Mouse (Mus musculus): ENCODE results near the gene Col4a3. TPM values are rescaled to one million over a fixed set of nuclear protein-coding genes. Genes with fewer than 3 reads are reported as not detected.

The Col4a3 gene
- polyA plus RNA-seq, 1 experiment from 2014 or later: 0.11 TPM

DNA sequence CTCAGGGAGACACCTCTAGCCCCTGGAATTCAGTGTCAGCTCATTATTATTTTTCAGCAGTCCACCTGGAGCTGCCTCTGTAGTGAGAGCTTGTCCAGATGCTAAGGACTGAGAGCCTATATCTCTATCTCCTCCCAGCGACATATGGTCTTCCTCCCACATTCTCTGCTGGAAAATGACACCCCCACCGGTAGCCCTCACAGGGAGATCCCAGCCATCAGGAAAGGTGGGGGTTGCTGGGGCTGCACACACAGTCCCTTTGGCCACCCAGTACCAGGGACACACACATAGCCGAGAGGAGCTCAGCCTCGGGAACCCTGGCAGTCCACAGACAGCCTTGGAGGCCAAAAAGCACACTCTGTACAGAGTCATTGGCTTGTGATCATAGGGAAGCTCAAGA is 26.5 kb upstream of the Col4a3 start:
- no peak overlapping the region for H3K9ac ChIP-seq (ENCODE audit: low read length)
- H3K4me3 ChIP-seq (ENCODE audit: low read depth, low read length): no peak overlapping the region
- H3K9me3 ChIP-seq (ENCODE audit: control insufficient read depth, low read length): no peaks in the 10 kb centered on the region
- ATAC-seq (ENCODE audit: insufficient read depth, low FRiP score, low TSS enrichment): no peak
- no peaks in the 10 kb centered on the region for H3K27me3 ChIP-seq (ENCODE audit: control insufficient read depth, insufficient read depth, low read length)
- no peak overlapping the region for H3K4me2 ChIP-seq (ENCODE audit: low read depth)
- no peaks in the 10 kb centered on the region for H3K36me3 ChIP-seq (ENCODE audit: control insufficient read depth, insufficient read depth, low read length)
- no peak for DNase-seq (ENCODE audit: low spot score)
- H3K27ac ChIP-seq (ENCODE audit: low read depth, low read length): no peak overlapping the region
- H3K4me1 ChIP-seq (ENCODE audit: control insufficient read depth, insufficient read depth, low read length): no peaks in the 10 kb centered on the region
- 69% methylated on average over 4 of the region's 4 CpGs for WGBS

DNA sequence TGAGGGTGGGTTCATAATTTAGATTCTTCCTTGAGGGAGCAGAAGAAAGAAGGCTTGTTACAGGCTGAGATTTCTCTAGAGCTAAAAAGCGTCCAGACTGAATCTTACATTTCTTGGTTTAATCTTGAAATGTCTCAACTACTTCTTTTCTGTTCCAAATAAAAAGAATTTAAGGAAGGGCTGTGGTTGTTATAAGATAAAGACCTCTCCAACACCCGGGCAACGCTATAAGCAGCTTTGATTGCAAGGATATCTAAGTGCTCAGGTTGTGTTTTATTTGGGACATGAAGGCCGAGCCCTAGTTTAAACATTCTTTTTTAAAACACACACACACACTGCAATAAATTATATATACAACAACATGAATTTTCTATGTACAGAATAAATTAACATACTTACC is 17.3 kb upstream of the Col4a3 start:
- DNase-seq (ENCODE audit: low spot score): no peak
- Histone ChIP-seq H3K4me2 (ENCODE audit: low read depth) (no peak overlapping the region), H3K4me3 (ENCODE audit: low read depth, low read length) (no peak overlapping the region), H3K9ac (ENCODE audit: low read length) (no peak overlapping the region), H3K9me3 (ENCODE audit: control insufficient read depth, low read length) (no peaks in the 10 kb centered on the region), H3K36me3 (ENCODE audit: control insufficient read depth, insufficient read depth, low read length) (no peaks in the 10 kb centered on the region), H3K27me3 (ENCODE audit: control insufficient read depth, insufficient read depth, low read length) (no peaks in the 10 kb centered on the region), H3K4me1 (ENCODE audit: control insufficient read depth, insufficient read depth, low read length) (no peaks in the 10 kb centered on the region), H3K27ac (ENCODE audit: low read depth, low read length) (no peak overlapping the region)
- WGBS: 88% methylated on average over 4 of the region's 4 CpGs
- ATAC-seq (ENCODE audit: insufficient read depth, low FRiP score, low TSS enrichment): no peak

DNA sequence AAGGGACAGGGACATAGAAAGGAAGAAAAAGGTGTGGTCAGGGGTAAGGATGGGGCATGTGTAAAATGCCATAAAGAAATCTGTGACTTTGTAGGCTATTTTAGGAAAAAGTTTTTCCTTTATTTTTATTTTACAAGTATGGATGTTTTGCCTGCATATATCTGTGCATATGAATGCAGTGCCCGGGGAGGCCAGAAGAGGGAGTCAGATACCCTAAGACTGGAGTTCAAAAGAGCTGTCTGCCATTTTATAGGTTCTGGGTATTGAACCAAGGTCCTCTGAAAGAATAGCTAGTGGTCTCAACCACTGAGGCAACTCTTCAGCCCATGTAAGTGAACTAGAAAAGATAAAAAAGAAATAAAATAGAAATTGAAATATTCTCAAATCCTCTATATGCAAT is 15.0 kb upstream of the Col4a3 start:
- Histone ChIP-seq H3K4me3 (ENCODE audit: low read depth, low read length) (no peak overlapping the region), H3K4me1 (ENCODE audit: control insufficient read depth, insufficient read depth, low read length) (no peaks in the 10 kb centered on the region), H3K27me3 (ENCODE audit: control insufficient read depth, insufficient read depth, low read length) (no peaks in the 10 kb centered on the region), H3K9ac (ENCODE audit: low read length) (no peak overlapping the region), H3K4me2 (ENCODE audit: low read depth) (no peak overlapping the region), H3K9me3 (ENCODE audit: control insufficient read depth, low read length) (no peaks in the 10 kb centered on the region), H3K27ac (ENCODE audit: low read depth, low read length) (no peak overlapping the region), H3K36me3 (ENCODE audit: control insufficient read depth, insufficient read depth, low read length) (no peaks in the 10 kb centered on the region)
- DNase-seq (ENCODE audit: low spot score) (no peak), ATAC-seq (ENCODE audit: insufficient read depth, low FRiP score, low TSS enrichment) (no peak)
- 69% methylated on average over 1 of the region's 1 CpGs for WGBS

DNA sequence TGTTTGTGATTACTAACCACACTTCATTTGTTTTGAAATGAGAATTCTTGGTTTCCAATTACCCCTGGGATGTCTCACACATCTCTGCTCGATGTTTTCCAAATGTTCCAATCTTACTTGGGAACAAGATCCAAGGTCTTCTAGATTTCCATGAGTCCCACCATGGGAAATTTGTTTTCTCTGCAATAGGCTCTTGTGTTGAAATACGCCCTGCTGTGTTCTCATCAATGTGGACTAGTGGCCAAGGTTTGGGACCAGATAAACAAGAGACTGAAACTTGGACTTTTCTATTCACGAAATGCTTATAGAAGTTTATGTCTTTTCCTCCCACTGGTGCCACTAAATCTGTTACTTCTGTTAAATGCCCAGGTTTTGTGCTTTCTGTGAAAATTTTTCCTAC is 11.0 kb upstream of the Col4a3 start:
- H3K4me1 ChIP-seq (ENCODE audit: control insufficient read depth, insufficient read depth, low read length): no peaks in the 10 kb centered on the region
- ATAC-seq (ENCODE audit: insufficient read depth, low FRiP score, low TSS enrichment) (no peak), DNase-seq (ENCODE audit: low spot score) (no peak)
- no peak overlapping the region for H3K27ac ChIP-seq (ENCODE audit: low read depth, low read length)
- no peak overlapping the region for H3K4me3 ChIP-seq (ENCODE audit: low read depth, low read length)
- H3K27me3 ChIP-seq (ENCODE audit: control insufficient read depth, insufficient read depth, low read length): no peaks in the 10 kb centered on the region
- H3K4me2 ChIP-seq (ENCODE audit: low read depth): no peak overlapping the region
- H3K9ac ChIP-seq (ENCODE audit: low read length): no peak overlapping the region
- no peaks in the 10 kb centered on the region for H3K9me3 ChIP-seq (ENCODE audit: control insufficient read depth, low read length)
- no peaks in the 10 kb centered on the region for H3K36me3 ChIP-seq (ENCODE audit: control insufficient read depth, insufficient read depth, low read length)
- 86% methylated on average over 3 of the region's 3 CpGs for WGBS

DNA sequence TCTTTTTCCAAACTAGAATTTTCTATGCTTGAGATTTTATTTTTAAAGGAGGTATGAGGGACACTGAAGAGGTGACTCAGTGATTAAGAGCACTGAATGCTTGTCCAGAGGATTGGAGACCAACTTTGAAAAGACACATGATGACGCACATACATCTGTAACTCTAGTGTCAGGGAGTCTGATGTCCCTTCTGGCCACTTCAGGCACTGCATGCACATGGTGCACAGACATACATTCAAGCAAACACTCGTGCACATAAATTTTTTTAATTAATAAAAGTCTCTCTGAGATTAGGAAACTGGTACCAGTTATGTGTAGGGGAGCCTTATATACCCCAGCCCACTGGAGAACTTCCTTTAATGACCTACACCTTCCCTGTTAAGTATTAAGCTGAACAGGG is 10.5 kb upstream of the Col4a3 start:
- 85% methylated on average over 2 of the region's 2 CpGs for WGBS
- no peak overlapping the region for H3K4me3 ChIP-seq (ENCODE audit: low read depth, low read length)
- no peaks in the 10 kb centered on the region for H3K27me3 ChIP-seq (ENCODE audit: control insufficient read depth, insufficient read depth, low read length)
- H3K4me2 ChIP-seq (ENCODE audit: low read depth): no peak overlapping the region
- H3K27ac ChIP-seq (ENCODE audit: low read depth, low read length): no peak overlapping the region
- no peaks in the 10 kb centered on the region for H3K36me3 ChIP-seq (ENCODE audit: control insufficient read depth, insufficient read depth, low read length)
- DNase-seq (ENCODE audit: low spot score) (no peak), ATAC-seq (ENCODE audit: insufficient read depth, low FRiP score, low TSS enrichment) (no peak)
- no peaks in the 10 kb centered on the region for H3K4me1 ChIP-seq (ENCODE audit: control insufficient read depth, insufficient read depth, low read length)
- H3K9ac ChIP-seq (ENCODE audit: low read length): no peak overlapping the region
- no peaks in the 10 kb centered on the region for H3K9me3 ChIP-seq (ENCODE audit: control insufficient read depth, low read length)

GRCm38 (mm10) chr1:82577339-82577738 is 9.4 kb upstream of the Col4a3 start:
- WGBS: 97% methylated on average over 10 of the region's 10 CpGs
- H3K27ac ChIP-seq (ENCODE audit: low read depth, low read length): no peak overlapping the region
- no peak overlapping the region for H3K9ac ChIP-seq (ENCODE audit: low read length)
- DNase-seq (ENCODE audit: low spot score) (no peak), ATAC-seq (ENCODE audit: insufficient read depth, low FRiP score, low TSS enrichment) (no peak)
- H3K9me3 ChIP-seq (ENCODE audit: control insufficient read depth, low read length): no peaks in the 10 kb centered on the region
- no peak overlapping the region for H3K4me2 ChIP-seq (ENCODE audit: low read depth)
- H3K36me3 ChIP-seq (ENCODE audit: control insufficient read depth, insufficient read depth, low read length): no peaks in the 10 kb centered on the region
- H3K4me3 ChIP-seq (ENCODE audit: low read depth, low read length): no peak overlapping the region
- H3K27me3 ChIP-seq (ENCODE audit: control insufficient read depth, insufficient read depth, low read length): no peaks in the 10 kb centered on the region
- H3K4me1 ChIP-seq (ENCODE audit: control insufficient read depth, insufficient read depth, low read length): no peaks in the 10 kb centered on the region

DNA sequence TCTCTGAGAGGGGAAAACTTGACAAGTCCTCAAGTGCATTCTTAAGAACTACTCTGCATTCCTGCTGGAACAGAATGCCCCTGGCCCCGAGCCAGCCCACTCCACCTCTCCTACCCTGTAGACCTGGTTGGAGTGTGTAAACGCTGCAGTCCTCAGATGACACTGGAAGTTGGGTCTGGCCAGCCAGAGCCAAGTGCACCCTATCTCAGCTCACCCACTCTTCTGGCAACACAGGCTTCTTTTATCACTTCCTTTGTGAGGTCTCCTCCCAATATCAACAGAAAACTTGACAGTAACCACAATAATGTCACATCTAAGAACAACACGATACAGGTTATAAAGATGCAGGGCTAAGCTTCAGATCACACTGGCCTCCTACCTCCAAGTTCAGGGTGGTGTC is 8.8 kb upstream of the Col4a3 start:
- no peak for ATAC-seq (ENCODE audit: insufficient read depth, low FRiP score, low TSS enrichment)
- no peak overlapping the region for H3K27ac ChIP-seq (ENCODE audit: low read depth, low read length)
- no peaks in the 10 kb centered on the region for H3K4me1 ChIP-seq (ENCODE audit: control insufficient read depth, insufficient read depth, low read length)
- 88% methylated on average over 3 of the region's 3 CpGs for WGBS
- no peak overlapping the region for H3K4me3 ChIP-seq (ENCODE audit: low read depth, low read length)
- no peaks in the 10 kb centered on the region for H3K36me3 ChIP-seq (ENCODE audit: control insufficient read depth, insufficient read depth, low read length)
- no peak overlapping the region for H3K9ac ChIP-seq (ENCODE audit: low read length)
- DNase-seq (ENCODE audit: low spot score): no peak
- no peak overlapping the region for H3K4me2 ChIP-seq (ENCODE audit: low read depth)
- no peaks in the 10 kb centered on the region for H3K27me3 ChIP-seq (ENCODE audit: control insufficient read depth, insufficient read depth, low read length)
- H3K9me3 ChIP-seq (ENCODE audit: control insufficient read depth, low read length): no peaks in the 10 kb centered on the region

DNA sequence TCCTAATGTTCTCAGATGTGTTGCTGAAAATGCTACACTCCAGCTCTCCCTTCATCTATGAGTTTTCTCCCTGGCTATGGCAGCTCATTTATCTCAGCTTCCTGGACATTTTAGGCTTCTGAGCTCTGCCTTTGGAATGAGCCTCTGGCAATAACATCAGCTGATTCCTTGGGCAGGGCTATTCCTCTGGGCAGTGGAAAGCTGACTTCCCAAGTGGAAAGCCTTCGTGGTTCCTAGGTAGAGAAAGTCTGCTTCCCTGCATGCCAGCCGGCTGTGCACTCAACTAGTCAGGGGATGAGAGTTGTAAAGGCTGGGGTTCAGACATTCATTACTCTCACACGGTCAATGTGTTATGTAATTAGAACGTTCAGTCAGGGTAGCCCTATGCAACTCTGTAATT is 8.4 kb upstream of the Col4a3 start:
- DNase-seq (ENCODE audit: low spot score) (no peak), ATAC-seq (ENCODE audit: insufficient read depth, low FRiP score, low TSS enrichment) (no peak)
- H3K4me1 ChIP-seq (ENCODE audit: control insufficient read depth, insufficient read depth, low read length): no peaks in the 10 kb centered on the region
- no peak overlapping the region for H3K4me3 ChIP-seq (ENCODE audit: low read depth, low read length)
- no peak overlapping the region for H3K4me2 ChIP-seq (ENCODE audit: low read depth)
- no peaks in the 10 kb centered on the region for H3K9me3 ChIP-seq (ENCODE audit: control insufficient read depth, low read length)
- no peak overlapping the region for H3K27ac ChIP-seq (ENCODE audit: low read depth, low read length)
- WGBS: 79% methylated on average over 4 of the region's 4 CpGs
- no peaks in the 10 kb centered on the region for H3K27me3 ChIP-seq (ENCODE audit: control insufficient read depth, insufficient read depth, low read length)
- no peaks in the 10 kb centered on the region for H3K36me3 ChIP-seq (ENCODE audit: control insufficient read depth, insufficient read depth, low read length)
- no peak overlapping the region for H3K9ac ChIP-seq (ENCODE audit: low read length)

- no peak overlapping the region for H3K9ac ChIP-seq (ENCODE audit: low read length)
- no peaks in the 10 kb centered on the region; the same call in 1 of the 2 replicates for H3K4me1 ChIP-seq (ENCODE audit: control insufficient read depth, insufficient read depth, low read length)
- DNase-seq (ENCODE audit: low spot score) (no peak), ATAC-seq (ENCODE audit: insufficient read depth, low FRiP score, low TSS enrichment) (no peak)
- peaks cover 13% of the 10 kb centered on the region for H3K27me3 ChIP-seq (ENCODE audit: control insufficient read depth, insufficient read depth, low read length)
- no peak overlapping the region for H3K27ac ChIP-seq (ENCODE audit: low read depth, low read length)
- H3K4me3 ChIP-seq (ENCODE audit: low read depth, low read length): no peak overlapping the region
- H3K4me2 ChIP-seq (ENCODE audit: low read depth): no peak overlapping the region
- WGBS: 73% methylated on average over 7 of the region's 7 CpGs
- no peaks in the 10 kb centered on the region for H3K36me3 ChIP-seq (ENCODE audit: control insufficient read depth, insufficient read depth, low read length)
- H3K9me3 ChIP-seq (ENCODE audit: control insufficient read depth, low read length): no peaks in the 10 kb centered on the region
Measured at GRCm38 (mm10) chr1:82585981-82586380, 740 bp upstream of the Col4a3 start.
